Mouse (Mus musculus): Measurements from ENCODE around the gene Srprb.

Gene Srprb

GRCm38 (mm10) chr9:103201561-103202260 is at the start of gene Srprb:
Gene Srprb (minus strand): TSS chr9:103202137.
- DNase-seq (ENCODE audit: extremely low spot score, low spot score), result peak; percentile 88

GRCm38 (mm10) chr9:103248618-103249017 is 46.7 kb upstream of the Srprb start:
- DNase-seq (ENCODE audit: extremely low spot score, low spot score), result no peak

GRCm38 (mm10) chr9:103246526-103247168 is 44.7 kb upstream of the Srprb start:
- DNase-seq (ENCODE audit: extremely low spot score, low spot score), result no peak

- DNase-seq (ENCODE audit: extremely low spot score, low spot score), result no peak
These were observed 41.7 kb upstream of the Srprb start for GRCm38 (mm10) chr9:103243640-103244039.

- no peak for DNase-seq (ENCODE audit: extremely low spot score, low spot score)
These were observed 39.3 kb upstream of the Srprb start for GRCm38 (mm10) chr9:103241206-103241605.

- DNase-seq (ENCODE audit: extremely low spot score, low spot score), result no peak
These were observed 37.5 kb upstream of the Srprb start for GRCm38 (mm10) chr9:103239471-103239870.

GRCm38 (mm10) chr9:103234565-103235165 is 32.7 kb upstream of the Srprb start:
- no peak for DNase-seq (ENCODE audit: extremely low spot score, low spot score)

- DNase-seq (ENCODE audit: extremely low spot score, low spot score), result no peak
These were observed 32.1 kb upstream of the Srprb start for GRCm38 (mm10) chr9:103234059-103234458.

GRCm38 (mm10) chr9:103233006-103233395 is 31.1 kb upstream of the Srprb start:
- DNase-seq (ENCODE audit: extremely low spot score, low spot score), result no peak

GRCm38 (mm10) chr9:103232232-103233005 is 30.5 kb upstream of the Srprb start:
- no peak for DNase-seq (ENCODE audit: extremely low spot score, low spot score)

GRCm38 (mm10) chr9:103230151-103230951 is 28.4 kb upstream of the Srprb start, which contains the start of the genes Gm20425 and Trf:
Gene Gm20425 (minus strand): TSS chr9:103230307.
Gene Trf (minus strand): TSS chr9:103230444.
- DNase-seq (ENCODE audit: extremely low spot score, low spot score), result peak; percentile 26

- DNase-seq (ENCODE audit: extremely low spot score, low spot score), result no peak
These were observed 27.3 kb upstream of the Srprb start for GRCm38 (mm10) chr9:103229037-103229867.

GRCm38 (mm10) chr9:103228370-103229003 is 26.6 kb upstream of the Srprb start:
- no peak for DNase-seq (ENCODE audit: extremely low spot score, low spot score)

GRCm38 (mm10) chr9:103227760-103228159 is 25.8 kb upstream of the Srprb start:
- no peak for DNase-seq (ENCODE audit: extremely low spot score, low spot score)

GRCm38 (mm10) chr9:103226806-103227205 is 24.9 kb upstream of the Srprb start:
- DNase-seq (ENCODE audit: extremely low spot score, low spot score), result no peak

- no peak for DNase-seq (ENCODE audit: extremely low spot score, low spot score)
These were observed 23.5 kb upstream of the Srprb start for GRCm38 (mm10) chr9:103225464-103225863.

GRCm38 (mm10) chr9:103224721-103225120 is 22.8 kb upstream of the Srprb start:
- no peak for DNase-seq (ENCODE audit: extremely low spot score, low spot score)

- no peak for DNase-seq (ENCODE audit: extremely low spot score, low spot score)
These were observed 12.3 kb upstream of the Srprb start for GRCm38 (mm10) chr9:103214281-103214680.

GRCm38 (mm10) chr9:103213631-103214030 is 11.7 kb upstream of the Srprb start:
- DNase-seq (ENCODE audit: extremely low spot score, low spot score), result no peak

Measured in neural tube, embryonic 10.5 days (tissue).